29 mouse cellular contexts compared by ENCODE assay signal in the genomic region with DNA sequence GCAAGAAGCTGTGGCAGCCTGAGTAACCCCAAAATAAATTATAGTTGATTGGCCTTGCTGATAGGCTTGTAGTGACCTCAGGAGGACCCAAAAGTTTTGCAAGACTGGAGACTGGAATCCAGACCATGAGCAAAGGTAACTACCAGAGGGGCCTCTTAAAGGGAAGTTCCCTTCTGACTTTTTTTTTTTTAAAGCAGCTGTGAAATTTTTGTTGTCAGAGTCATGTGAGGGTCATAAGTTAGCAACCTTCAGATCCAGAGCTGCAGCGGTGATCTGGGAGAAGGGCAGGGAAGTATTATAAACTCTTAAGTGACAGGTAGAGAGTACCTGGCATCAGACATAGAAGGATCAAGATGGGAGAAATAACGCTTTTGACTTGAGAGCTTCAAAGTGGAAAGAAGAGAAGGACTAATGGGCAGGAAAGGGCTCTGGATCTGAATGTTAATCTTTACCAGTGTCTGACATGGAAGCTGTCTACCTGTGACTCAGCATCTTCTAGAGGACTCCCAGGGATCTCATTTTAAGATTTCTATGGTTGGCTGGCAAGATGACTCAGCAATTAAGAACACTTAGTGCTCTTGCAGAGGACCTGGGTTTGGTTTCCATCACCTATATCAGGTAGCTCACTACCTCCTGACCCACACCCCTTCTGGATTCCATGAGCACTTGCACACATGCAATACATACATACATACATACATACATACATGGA. TPM values are rescaled to one million over a fixed set of nuclear protein-coding genes. Genes with fewer than 3 reads are reported as not detected.
A peak's percentile ranks its signal among the peaks of the same experiment; 100 is the strongest.
DNase-seq lines count a peak whose midpoint lies in the region; ATAC-seq and TF ChIP-seq lines count a peak whose summit lies in the region.
"Had no signal": no experiment of that assay in that cellular context is flagged by ENCODE, and none has a peak within 500 bp of the region (broad histone marks: within the 10 kb centered on the region; RNA-seq: fewer than 3 reads in every experiment).

No protein-coding gene starts in this region.

- H3K27me3 ChIP-seq in intestine, embryonic 16.5 days (replicated peaks; ENCODE audit: control insufficient read depth, insufficient read depth, low read length), result no peaks in the 10 kb centered on the region
- no peaks in the 10 kb centered on the region for H3K27me3 ChIP-seq in intestine, postnatal 0 days (replicated peaks; ENCODE audit: control insufficient read depth, insufficient read depth, low read length)
- no peaks in the 10 kb centered on the region for H3K27me3 ChIP-seq in stomach, postnatal 0 days (ENCODE audit: control insufficient read depth, insufficient read depth, low read length)
- H3K27me3 ChIP-seq: embryonic facial prominence, embryonic 15.5 days; limb, embryonic 15.5 days had no signal

- DNase-seq in lung, postnatal 36 days, result peak; percentile 23
- no peak for DNase-seq in lung, postnatal 25 days (ENCODE audit: low spot score)
- DNase-seq in gastrocnemius, postnatal 25 days, result no peak
- DNase-seq in stomach, postnatal 0 days (ENCODE audit: low spot score), result no peak
- DNase-seq: adrenal gland, postnatal 14 days; cerebellum, adult 11 months; cerebellum, adult 9-11 months; gastrocnemius, postnatal 10 days; heart, adult 18-20 months; heart, postnatal 10 days; kidney, adult 8-10 months; kidney, postnatal 10 days; left cerebral cortex, postnatal 4 days; spleen, adult 18-20 months; thymus, postnatal 36 days had no signal

- no peaks in the 10 kb centered on the region for H3K36me3 ChIP-seq in intestine, embryonic 16.5 days (ENCODE audit: control insufficient read depth, insufficient read depth, low read length)
- H3K36me3 ChIP-seq in intestine, postnatal 0 days (ENCODE audit: control insufficient read depth, insufficient read depth), result no peaks in the 10 kb centered on the region
- H3K36me3 ChIP-seq in stomach, postnatal 0 days (ENCODE audit: control insufficient read depth, insufficient read depth, low read length), result no peaks in the 10 kb centered on the region
- H3K36me3 ChIP-seq: embryonic facial prominence, embryonic 15.5 days; heart, embryonic 12.5 days; hindbrain, embryonic 13.5 days; limb, embryonic 15.5 days; midbrain, embryonic 12.5 days had no signal

- no peak overlapping the region for H3K4me2 ChIP-seq in intestine, embryonic 16.5 days (ENCODE audit: low read depth, low read length)
- no peak overlapping the region for H3K4me2 ChIP-seq in intestine, postnatal 0 days (replicated peaks; ENCODE audit: low read depth)
- H3K4me2 ChIP-seq in stomach, postnatal 0 days (replicated peaks; ENCODE audit: low read depth), result no peak overlapping the region
- H3K4me2 ChIP-seq: embryonic facial prominence, embryonic 15.5 days; heart, embryonic 12.5 days; hindbrain, embryonic 13.5 days; limb, embryonic 15.5 days; midbrain, embryonic 12.5 days had no signal

- WGBS in intestine, embryonic 16.5 days, result 70% methylated on average over 2 of the region's 2 CpGs
- 61% methylated on average over 2 of the region's 2 CpGs for WGBS in intestine, postnatal 0 days
- 65% methylated on average over 2 of the region's 2 CpGs for WGBS in stomach, postnatal 0 days

- ATAC-seq in intestine, embryonic 16.5 days, result no peak
- ATAC-seq in intestine, postnatal 0 days, result no peak
- ATAC-seq in granulocyte monocyte progenitor cell, adult 5-6 weeks (replicated peaks; ENCODE audit: poor library complexity, severe bottlenecking), result peak; percentile 33
- ATAC-seq in stomach, postnatal 0 days (ENCODE audit: low FRiP score, low TSS enrichment), result no peak
- ATAC-seq: forebrain, embryonic 16.5 days had no signal

- TF ChIP-seq EP300 in stomach, postnatal 0 days (optimal IDR thresholded peaks at IDR 0.05), result no peak

- no peaks in the 10 kb centered on the region for H3K9me3 ChIP-seq in intestine, embryonic 16.5 days (ENCODE audit: control insufficient read depth, low read length)
- no peaks in the 10 kb centered on the region for H3K9me3 ChIP-seq in intestine, postnatal 0 days (ENCODE audit: control insufficient read depth)
- no peaks in the 10 kb centered on the region for H3K9me3 ChIP-seq in stomach, postnatal 0 days (ENCODE audit: control insufficient read depth, low read length)
- H3K9me3 ChIP-seq: embryonic facial prominence, embryonic 15.5 days; heart, embryonic 12.5 days; hindbrain, embryonic 13.5 days; limb, embryonic 15.5 days; midbrain, embryonic 12.5 days had no signal

- no peak overlapping the region for H3K9ac ChIP-seq in intestine, embryonic 16.5 days (ENCODE audit: low read depth, low read length)
- no peak overlapping the region for H3K9ac ChIP-seq in intestine, postnatal 0 days (ENCODE audit: low read depth, low read length)
- H3K9ac ChIP-seq in stomach, postnatal 0 days (ENCODE audit: low read length), result no peak overlapping the region
- H3K9ac ChIP-seq: embryonic facial prominence, embryonic 15.5 days; heart, embryonic 12.5 days; hindbrain, embryonic 13.5 days; limb, embryonic 15.5 days; midbrain, embryonic 12.5 days had no signal

- H3K27ac ChIP-seq in intestine, embryonic 16.5 days (ENCODE audit: low read length), result peak overlapping the region; percentile 45; the same call in 1 of the 2 replicates
- no peak overlapping the region for H3K27ac ChIP-seq in intestine, postnatal 0 days (ENCODE audit: low read depth, low read length)
- H3K27ac ChIP-seq in stomach, postnatal 0 days (replicated peaks), result no peak overlapping the region
- H3K27ac ChIP-seq: embryonic facial prominence, embryonic 15.5 days; hindbrain, embryonic 13.5 days; limb, embryonic 15.5 days; midbrain, embryonic 12.5 days had no signal

- H3K4me3 ChIP-seq in intestine, embryonic 16.5 days (ENCODE audit: low read length), result no peak overlapping the region
- H3K4me3 ChIP-seq in intestine, postnatal 0 days (ENCODE audit: low read depth, low read length), result no peak overlapping the region
- H3K4me3 ChIP-seq in stomach, postnatal 0 days (ENCODE audit: low read depth, low read length), result no peak overlapping the region
- H3K4me3 ChIP-seq: embryonic facial prominence, embryonic 15.5 days; heart, embryonic 12.5 days; hindbrain, embryonic 13.5 days; limb, embryonic 15.5 days; midbrain, embryonic 12.5 days had no signal

- peaks cover 7% of the 10 kb centered on the region; the same call in 1 of the 2 replicates for H3K4me1 ChIP-seq in intestine, embryonic 16.5 days (ENCODE audit: control insufficient read depth, insufficient read depth, low read length)
- no peaks in the 10 kb centered on the region for H3K4me1 ChIP-seq in intestine, postnatal 0 days (replicated peaks; ENCODE audit: control insufficient read depth, insufficient read depth, low read length)
- H3K4me1 ChIP-seq in stomach, postnatal 0 days (replicated peaks; ENCODE audit: control insufficient read depth, insufficient read depth), result peaks cover 6% of the 10 kb centered on the region; the same call in 1 of the 2 replicates

- no peak for TF ChIP-seq CTCF in intestine, postnatal 0 days (IDR thresholded peaks at IDR 0.05; ENCODE audit: low read depth)
- TF ChIP-seq CTCF in stomach, postnatal 0 days (IDR thresholded peaks at IDR 0.05; ENCODE audit: low read depth), result no peak

RNA-seq across cellular contexts. Expression of a gene that starts 2.4 kb away (rescaled TPM):
- 47.9 and 49.2 TPM in 2 replicates for polyA plus RNA-seq in intestine, embryonic 16.5 days (2015; fragmentation: Nextera tagmentation; extraction: Ambion mirVana)
- 28.4 and 30.5 TPM in 2 replicates for polyA plus RNA-seq in intestine, postnatal 0 days (2015; fragmentation: Nextera tagmentation; extraction: Ambion mirVana)
- 21.7 and 31.2 TPM in 2 replicates for total RNA-seq in granulocyte monocyte progenitor cell, adult 5-6 weeks (2014; fragmentation: Nextera tagmentation)
- total RNA-seq in granulocyte monocyte progenitor cell, adult 5-6 weeks (2017), result 16.3 and 35.5 TPM in 2 replicates
- 10 to 100 TPM; 11.8 to 12.1 TPM for total RNA-seq in gastrocnemius, postnatal 25 days (2021)
- polyA plus RNA-seq in stomach, postnatal 0 days (2015; fragmentation: Nextera tagmentation; extraction: Ambion mirVana), result 19.4 and 19.6 TPM in 2 replicates

RNA-seq across cellular contexts. Expression of a gene that starts 29.3 kb away (rescaled TPM):
- 327 and 376 TPM in 2 replicates for polyA plus RNA-seq in intestine, embryonic 16.5 days (2015; fragmentation: Nextera tagmentation; extraction: Ambion mirVana)
- polyA plus RNA-seq in intestine, postnatal 0 days (2015; fragmentation: Nextera tagmentation; extraction: Ambion mirVana), result 92.7 and 96.3 TPM in 2 replicates
- total RNA-seq in granulocyte monocyte progenitor cell, adult 5-6 weeks (2014; fragmentation: Nextera tagmentation), result 1,142 and 1,261 TPM in 2 replicates
- total RNA-seq in granulocyte monocyte progenitor cell, adult 5-6 weeks (2017), result 468 and 672 TPM in 2 replicates
- 100 to 1,000 TPM; 153 to 158 TPM for total RNA-seq in gastrocnemius, postnatal 25 days (2021)
- 892 and 954 TPM in 2 replicates for polyA plus RNA-seq in stomach, postnatal 0 days (2015; fragmentation: Nextera tagmentation; extraction: Ambion mirVana)

RNA-seq across cellular contexts. Expression of a gene that starts 39.4 kb away (rescaled TPM):
- 46.9 and 48.9 TPM in 2 replicates for polyA plus RNA-seq in intestine, embryonic 16.5 days (2015; fragmentation: Nextera tagmentation; extraction: Ambion mirVana)
- 17.6 and 18.2 TPM in 2 replicates for polyA plus RNA-seq in intestine, postnatal 0 days (2015; fragmentation: Nextera tagmentation; extraction: Ambion mirVana)
- 126 and 158 TPM in 2 replicates for total RNA-seq in granulocyte monocyte progenitor cell, adult 5-6 weeks (2014; fragmentation: Nextera tagmentation)
- total RNA-seq in granulocyte monocyte progenitor cell, adult 5-6 weeks (2017), result 54.6 and 69.6 TPM in 2 replicates
- 1 to 10 TPM; 3.5 to 5.5 TPM for total RNA-seq in gastrocnemius, postnatal 25 days (2021)
- 20.2 and 20.7 TPM in 2 replicates for polyA plus RNA-seq in stomach, postnatal 0 days (2015; fragmentation: Nextera tagmentation; extraction: Ambion mirVana)

RNA-seq across cellular contexts. Expression of a gene that starts 45.5 kb away (rescaled TPM):
- 1.9 and 2.7 TPM in 2 replicates for polyA plus RNA-seq in intestine, embryonic 16.5 days (2015; fragmentation: Nextera tagmentation; extraction: Ambion mirVana)
- polyA plus RNA-seq in intestine, postnatal 0 days (2015; fragmentation: Nextera tagmentation; extraction: Ambion mirVana), result 0.43 and 0.80 TPM in 2 replicates
- 1.9 and 2.2 TPM in 2 replicates for total RNA-seq in granulocyte monocyte progenitor cell, adult 5-6 weeks (2014; fragmentation: Nextera tagmentation)
- 2.5 TPM in 1 of 2 replicates, not detected in the other for total RNA-seq in granulocyte monocyte progenitor cell, adult 5-6 weeks (2017)
- under 1 TPM in 1 of 2 experiments, not detected in 1; 0.15 TPM for total RNA-seq in gastrocnemius, postnatal 25 days (2021)
- 0.59 and 0.71 TPM in 2 replicates for polyA plus RNA-seq in stomach, postnatal 0 days (2015; fragmentation: Nextera tagmentation; extraction: Ambion mirVana)
- total RNA-seq: layer of hippocampus, adult 18-20 months; layer of hippocampus, postnatal 14 days; megakaryocyte, adult 5-6 weeks; monocyte, adult 5-6 weeks; neutrophil, adult 5-6 weeks had no signal
